Mouse (Mus musculus) forebrain, postnatal 0 days (tissue): ENCODE measurements at regions not wholly inside any gene's neighbourhood (a gene's known extent, or its start where the extent isn't known, plus 50 kb on each side); places are given as distances from the start of the nearest gene placed in this dataset.
A peak's percentile ranks its signal among the peaks of the same experiment; 100 is the strongest.

Experiments used
- ATAC-seq: fragments of 200-750 bp; cut with Nextera tagmentation; 2 replicates; pipeline ENCODE4 v1.8.0; 2017; ENCODE audit warnings: mild to moderate bottlenecking, moderate library complexity
- DNase-seq: peaks from one replicate; pipeline ENCODE4 v3.0.0-alpha.2; 2015
- H3K27ac ChIP-seq: fragments of 300-500 bp; sonication (generic); 2 replicates; pipeline ENCODE4 v1.5.1; 2014; ENCODE audit warnings: low read depth, mild to moderate bottlenecking, antibody characterized with exemption, low read length, moderate library complexity, mixed read lengths
- H3K27me3 ChIP-seq: fragments of 300-500 bp; sonication (generic); 2 replicates; pipeline ENCODE4 v1.6.1; 2014; ENCODE audit warnings: mild to moderate bottlenecking, low read length, mixed read lengths; ENCODE audit not compliant: insufficient read depth
- H3K36me3 ChIP-seq: fragments of 300-500 bp; sonication (generic); 2 replicates; pipeline ENCODE4 v1.6.1; 2014; ENCODE audit warnings: mild to moderate bottlenecking, moderate library complexity; ENCODE audit not compliant: insufficient read depth
- H3K4me1 ChIP-seq: fragments of 300-500 bp; sonication (generic); 2 replicates; pipeline ENCODE4 v1.6.1; 2014; ENCODE audit warnings: antibody characterized with exemption; ENCODE audit not compliant: insufficient read depth
- H3K4me2 ChIP-seq: fragments of 300-500 bp; sonication (generic); 2 replicates; pipeline ENCODE4 v1.6.1; 2014; ENCODE audit warnings: low read depth, mild to moderate bottlenecking, moderate library complexity
- H3K4me3 ChIP-seq: fragments of 300-500 bp; sonication (generic); 2 replicates; pipeline ENCODE4 v1.5.1; 2014; ENCODE audit warnings: low read depth, low read length, mixed read lengths
- H3K9ac ChIP-seq: fragments of 300-500 bp; sonication (generic); 2 replicates; pipeline ENCODE4 v1.6.1; 2014; ENCODE audit warnings: mild to moderate bottlenecking
- H3K9me3 ChIP-seq: fragments of 300-500 bp; sonication (generic); 2 replicates; pipeline ENCODE4 v1.6.1; 2016; ENCODE audit warnings: low read length
- CTCF ChIP-seq: sonication (generic); IDR thresholded peaks from 2 replicates; pipeline ENCODE4 v1.5.1; 2016; ENCODE audit warnings: antibody characterized with exemption, control low read depth, low read depth
- WGBS: fragments of 180-500 bp; shearing (Covaris S2); extraction: QIAGEN DNeasy Blood & Tissue Kit; methylation state at CpG from one replicate; pipeline ENCODE4 v1.1.7; 2014; 5-methylcytosine and 5-hydroxymethylcytosine counted together

GRCm38 (mm10) chr11:113103161-113103845 is 321.3 kb downstream of the Sox9 start:
- no peak overlapping the region for H3K27ac ChIP-seq
- peaks cover 5% of the 10 kb centered on the region; the same call in 1 of the 2 replicates for H3K4me1 ChIP-seq
- no peaks in the 10 kb centered on the region for H3K36me3 ChIP-seq
- no peaks in the 10 kb centered on the region for H3K27me3 ChIP-seq
- H3K4me2 ChIP-seq, result no peak overlapping the region
- no peak overlapping the region for H3K9ac ChIP-seq
- DNase-seq, result no peak
- ATAC-seq, result no peak
- TF ChIP-seq CTCF, result no peak
- WGBS, result 80% methylated on average over 12 of the region's 12 CpGs
- no peak overlapping the region for H3K4me3 ChIP-seq
- no peaks in the 10 kb centered on the region for H3K9me3 ChIP-seq

GRCm38 (mm10) chr11:113105371-113105770 is 323.3 kb downstream of the Sox9 start:
- no peaks in the 10 kb centered on the region for H3K36me3 ChIP-seq
- ATAC-seq, result no peak

DNA sequence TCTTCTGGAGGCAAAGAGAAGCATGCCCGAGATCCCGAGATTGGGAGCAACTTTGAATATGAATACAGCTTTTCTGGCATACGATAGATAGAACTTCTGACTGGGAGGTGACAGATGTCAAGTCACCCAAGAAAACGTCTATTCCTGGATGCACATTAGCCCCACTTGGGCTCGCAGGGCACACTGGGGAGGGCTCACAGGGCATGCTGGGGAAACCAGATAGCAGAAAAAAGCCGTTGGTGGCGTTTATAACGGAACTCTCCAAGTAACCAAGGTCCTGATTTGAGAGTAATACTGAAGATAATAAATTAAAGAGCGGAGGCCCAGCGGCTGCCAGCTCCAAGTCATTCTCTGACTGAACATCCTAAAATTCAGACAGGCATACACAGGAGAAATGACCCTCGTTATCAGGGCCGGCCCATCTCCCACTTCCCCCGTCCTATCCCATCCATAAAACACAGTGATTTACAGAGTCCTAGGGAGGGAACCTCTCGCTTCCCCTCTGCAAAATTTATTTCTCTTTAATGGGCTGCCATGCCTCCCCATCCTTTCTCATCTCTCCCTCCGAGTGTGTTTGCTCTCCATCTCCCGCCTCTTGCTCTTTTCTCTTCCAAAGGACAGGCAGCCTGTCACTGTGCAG is 325.3 kb downstream of the Sox9 start:
- H3K27ac ChIP-seq, result no peak overlapping the region
- no peak for ATAC-seq
- no peaks in the 10 kb centered on the region for H3K9me3 ChIP-seq
- H3K9ac ChIP-seq, result no peak overlapping the region
- DNase-seq, result no peak
- H3K36me3 ChIP-seq, result no peaks in the 10 kb centered on the region
- peaks cover 5% of the 10 kb centered on the region; the same call in 1 of the 2 replicates for H3K4me1 ChIP-seq
- H3K4me3 ChIP-seq, result no peak overlapping the region
- TF ChIP-seq CTCF, result no peak
- WGBS, result 44% methylated on average over 16 of the region's 16 CpGs
- no peaks in the 10 kb centered on the region for H3K27me3 ChIP-seq
- H3K4me2 ChIP-seq, result no peak overlapping the region

More at GRCm38 (mm10) chr11:113105371-113105770, 323.3 kb downstream of the Sox9 start:
- H3K9ac ChIP-seq, result no peak overlapping the region
- H3K4me3 ChIP-seq, result no peak overlapping the region
- TF ChIP-seq CTCF, result no peak
- H3K4me1 ChIP-seq, result peaks cover 5% of the 10 kb centered on the region; the same call in 1 of the 2 replicates
- no peak overlapping the region for H3K4me2 ChIP-seq
- no peaks in the 10 kb centered on the region for H3K9me3 ChIP-seq
- DNase-seq, result no peak
- 67% methylated on average over 11 of the region's 11 CpGs for WGBS
- no peak overlapping the region for H3K27ac ChIP-seq
- H3K27me3 ChIP-seq, result no peaks in the 10 kb centered on the region

DNA sequence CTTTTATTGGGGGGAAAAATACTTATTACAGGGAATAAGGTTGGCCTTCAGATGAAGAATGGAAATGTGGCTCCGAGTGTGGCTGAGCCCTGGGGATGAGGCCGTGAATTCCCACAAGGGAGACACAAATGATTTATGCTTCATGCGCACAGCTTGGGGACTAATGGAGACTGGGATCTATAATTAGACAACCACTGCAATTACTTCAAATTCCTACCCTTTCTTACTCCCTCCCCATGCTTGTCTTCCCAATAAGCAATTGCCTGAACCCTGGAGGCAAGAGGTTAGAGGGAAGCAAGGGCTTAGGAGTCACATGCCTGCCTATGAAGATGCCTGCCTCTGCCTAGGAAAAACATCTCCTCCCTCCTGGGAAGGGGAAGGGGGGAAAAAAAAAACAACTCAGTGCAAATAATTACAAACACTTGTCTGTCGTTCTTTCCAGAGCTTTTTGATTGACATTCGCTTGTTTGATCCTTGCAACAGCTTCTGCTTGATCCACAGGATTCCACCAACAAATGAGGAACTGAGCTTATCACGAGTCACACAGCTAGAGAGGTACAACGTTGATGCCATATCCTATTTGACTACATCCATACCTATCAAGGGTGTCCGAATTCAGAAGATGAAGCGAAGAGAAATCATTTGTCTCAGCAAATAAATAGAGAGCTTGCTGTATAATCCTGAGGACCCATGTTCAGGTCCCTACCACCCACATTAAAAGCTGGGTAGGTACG is 326.1 kb downstream of the Sox9 start:
- Histone ChIP-seq H3K27me3 (no peaks in the 10 kb centered on the region), H3K27ac (no peak overlapping the region), H3K36me3 (no peaks in the 10 kb centered on the region), H3K4me3 (no peak overlapping the region), H3K4me1 (peaks cover 5% of the 10 kb centered on the region; the same call in 1 of the 2 replicates), H3K9ac (no peak overlapping the region), H3K9me3 (no peaks in the 10 kb centered on the region), H3K4me2 (no peak overlapping the region)
- WGBS, result 58% methylated on average over 10 of the region's 10 CpGs
- ATAC-seq (peak; percentile 45; the same call in 1 of the 2 replicates), DNase-seq (no peak)
- no peak for TF ChIP-seq CTCF

DNA sequence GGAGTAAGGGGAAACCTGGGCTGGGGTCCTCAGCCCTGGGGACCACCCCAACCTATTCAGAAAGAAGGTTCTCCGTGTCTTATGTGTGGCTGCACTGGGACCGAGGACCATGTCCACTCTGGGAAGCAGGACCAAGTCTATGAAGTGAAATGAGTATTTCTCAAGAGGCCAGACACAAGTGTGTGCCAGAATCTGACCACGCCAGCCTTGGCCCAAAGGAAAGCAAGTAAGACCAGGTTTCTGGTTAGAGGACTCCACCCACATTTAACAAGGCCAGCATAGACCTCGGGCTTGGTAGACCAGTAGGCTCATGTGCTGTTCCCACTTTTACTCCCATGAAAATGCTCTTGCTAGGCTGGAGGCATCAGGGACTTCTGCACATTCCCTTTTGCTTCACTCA is 327.1 kb downstream of the Sox9 start:
- H3K4me2 ChIP-seq, result no peak overlapping the region
- H3K27ac ChIP-seq, result no peak overlapping the region
- H3K36me3 ChIP-seq, result no peaks in the 10 kb centered on the region
- no peak overlapping the region for H3K9ac ChIP-seq
- 93% methylated on average over 4 of the region's 4 CpGs for WGBS
- H3K4me3 ChIP-seq, result no peak overlapping the region
- H3K4me1 ChIP-seq, result peaks cover 5% of the 10 kb centered on the region; the same call in 1 of the 2 replicates
- H3K9me3 ChIP-seq, result no peaks in the 10 kb centered on the region
- DNase-seq, result no peak
- no peak for TF ChIP-seq CTCF
- no peaks in the 10 kb centered on the region for H3K27me3 ChIP-seq
- no peak for ATAC-seq

GRCm38 (mm10) chr11:113113220-113113817 is 331.3 kb downstream of the Sox9 start:
- DNase-seq (no peak), ATAC-seq (no peak)
- no peak overlapping the region for H3K4me3 ChIP-seq
- WGBS, result 67% methylated on average over 6 of the region's 6 CpGs
- TF ChIP-seq CTCF, result no peak
- H3K4me2 ChIP-seq, result no peak overlapping the region
- no peaks in the 10 kb centered on the region for H3K36me3 ChIP-seq
- H3K27me3 ChIP-seq, result no peaks in the 10 kb centered on the region
- no peak overlapping the region for H3K9ac ChIP-seq
- no peak overlapping the region for H3K27ac ChIP-seq
- no peaks in the 10 kb centered on the region for H3K9me3 ChIP-seq
- H3K4me1 ChIP-seq, result no peaks in the 10 kb centered on the region
